Mouse (Mus musculus) intestine, embryonic 15.5 days (tissue): ENCODE results near the gene Cacng7. TPM values are rescaled to one million over a fixed set of nuclear protein-coding genes. Genes with fewer than 3 reads are reported as not detected.
A peak's percentile ranks its signal among the peaks of the same experiment; 100 is the strongest.
"Not testable (repeated sequence)": the region's sequence is repeated elsewhere in the genome, so short reads cannot be mapped to it uniquely, and the experiment has no call there.

Experiments used
- ATAC-seq: fragments of 200-750 bp; cut with Nextera tagmentation; 2 replicates; pipeline ENCODE4 v1.8.0; 2017; ENCODE audit warnings: moderate TSS enrichment, moderate library complexity
- H3K27ac ChIP-seq: fragments of 300-500 bp; sonication (generic); 2 replicates; pipeline ENCODE4 v1.5.1; 2015; ENCODE audit warnings: mild to moderate bottlenecking, inconsistent platforms
- H3K27me3 ChIP-seq: fragments of 300-500 bp; sonication (generic); replicated peaks from 2 replicates; pipeline ENCODE4 v1.6.1; 2015; ENCODE audit warnings: inconsistent platforms
- H3K36me3 ChIP-seq: fragments of 300-500 bp; sonication (generic); 2 replicates; pipeline ENCODE4 v1.6.1; 2015; ENCODE audit warnings: inconsistent platforms
- H3K4me1 ChIP-seq: fragments of 300-500 bp; sonication (generic); replicated peaks from 2 replicates; pipeline ENCODE4 v1.6.1; 2015; ENCODE audit warnings: inconsistent platforms
- H3K4me2 ChIP-seq: fragments of 300-500 bp; sonication (generic); replicated peaks from 2 replicates; pipeline ENCODE4 v1.6.1; 2015; ENCODE audit warnings: mild to moderate bottlenecking, inconsistent platforms
- H3K4me3 ChIP-seq: fragments of 300-500 bp; sonication (generic); replicated peaks from 2 replicates; pipeline ENCODE4 v1.5.1; 2015; ENCODE audit warnings: inconsistent platforms
- H3K9ac ChIP-seq: fragments of 300-500 bp; sonication (generic); 2 replicates; pipeline ENCODE4 v1.6.1; 2015; ENCODE audit warnings: inconsistent platforms
- H3K9me3 ChIP-seq: fragments of 300-500 bp; sonication (generic); 2 replicates; pipeline ENCODE4 v1.6.1; 2016; ENCODE audit warnings: inconsistent platforms
- WGBS: fragments of 180-500 bp; shearing (Covaris S2); methylation state at CpG from one replicate; pipeline ENCODE4 v1.1.7; 2015; 5-methylcytosine and 5-hydroxymethylcytosine counted together
- polyA plus RNA-seq: library from polyadenylated mRNA; unstranded; fragments of >200 nt; fragmentation: Nextera tagmentation; extraction: Ambion mirVana; gene quantifications from 2 replicates; pipeline ENCODE4 v1.2.1, GENCODE M21; 2015

The Cacng7 gene
- polyA plus RNA-seq: 1.2 and 1.8 TPM in 2 replicates

DNA sequence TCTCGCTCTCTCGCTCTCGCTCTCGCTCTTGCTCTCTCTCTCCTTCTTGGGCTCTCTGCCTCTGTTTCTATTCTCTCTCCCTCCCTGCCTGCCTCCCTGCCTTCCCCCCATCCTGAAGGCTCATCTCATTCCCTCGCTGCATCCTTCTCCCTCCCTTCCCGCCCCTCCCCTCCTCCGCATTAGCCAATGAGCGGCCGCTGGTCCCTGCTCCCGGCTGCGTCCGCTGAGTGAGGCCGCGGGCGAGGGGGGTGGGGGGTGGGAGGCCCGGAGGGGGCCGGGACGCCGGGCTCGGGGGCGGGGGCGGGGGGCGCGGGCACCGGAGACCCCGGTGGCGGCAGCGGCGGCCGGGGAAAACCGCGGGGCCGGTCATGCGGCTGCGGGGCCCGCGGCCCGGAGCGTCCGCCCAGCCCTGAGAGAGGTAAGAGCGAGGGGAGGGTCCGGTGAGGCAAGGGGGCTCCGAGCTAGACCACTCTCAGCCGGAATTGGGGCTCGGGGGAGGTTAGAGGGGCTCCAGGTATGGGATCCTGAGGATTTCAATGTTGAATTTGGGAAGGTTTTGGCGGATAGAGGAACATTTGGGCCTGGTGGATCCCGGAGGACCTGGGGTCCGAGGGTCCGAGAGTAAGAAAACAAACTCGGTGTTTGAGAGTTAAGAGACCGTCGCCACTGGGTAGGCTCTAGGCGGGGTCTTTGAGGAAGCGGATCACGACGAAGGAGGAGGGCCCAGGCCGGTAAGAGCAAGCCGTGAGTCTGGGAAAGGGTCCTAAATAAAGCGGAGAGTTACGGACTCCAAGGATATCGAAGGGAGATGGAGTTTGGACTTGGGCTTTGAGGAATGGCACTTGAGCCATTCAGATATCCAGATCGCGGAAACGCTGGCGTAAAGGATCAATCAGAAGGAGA lies at the start of gene Cacng7:
Gene Cacng7 (plus strand): TSS at position 337 of the 903 bp plus-strand sequence.
- Histone ChIP-seq H3K9me3 (no peaks in the 10 kb centered on the region), H3K4me2 (peak within 1 kb of the TSS; percentile 65), H3K4me3 (peak within 1 kb of the TSS; percentile 57), H3K9ac (peak within 1 kb of the TSS; percentile 54), H3K27me3 (peaks cover 6% of the 10 kb centered on the region), H3K36me3 (no peaks in the 10 kb centered on the region), H3K27ac (peak within 1 kb of the TSS; percentile 86), H3K4me1 (0 out of 2 replicates have a peak, but pooled peaks cover 4% of the 10 kb centered on the region)
- peak; percentile 72 for ATAC-seq
- under 1% methylated on average over 62 of the region's 65 CpGs for WGBS

DNA sequence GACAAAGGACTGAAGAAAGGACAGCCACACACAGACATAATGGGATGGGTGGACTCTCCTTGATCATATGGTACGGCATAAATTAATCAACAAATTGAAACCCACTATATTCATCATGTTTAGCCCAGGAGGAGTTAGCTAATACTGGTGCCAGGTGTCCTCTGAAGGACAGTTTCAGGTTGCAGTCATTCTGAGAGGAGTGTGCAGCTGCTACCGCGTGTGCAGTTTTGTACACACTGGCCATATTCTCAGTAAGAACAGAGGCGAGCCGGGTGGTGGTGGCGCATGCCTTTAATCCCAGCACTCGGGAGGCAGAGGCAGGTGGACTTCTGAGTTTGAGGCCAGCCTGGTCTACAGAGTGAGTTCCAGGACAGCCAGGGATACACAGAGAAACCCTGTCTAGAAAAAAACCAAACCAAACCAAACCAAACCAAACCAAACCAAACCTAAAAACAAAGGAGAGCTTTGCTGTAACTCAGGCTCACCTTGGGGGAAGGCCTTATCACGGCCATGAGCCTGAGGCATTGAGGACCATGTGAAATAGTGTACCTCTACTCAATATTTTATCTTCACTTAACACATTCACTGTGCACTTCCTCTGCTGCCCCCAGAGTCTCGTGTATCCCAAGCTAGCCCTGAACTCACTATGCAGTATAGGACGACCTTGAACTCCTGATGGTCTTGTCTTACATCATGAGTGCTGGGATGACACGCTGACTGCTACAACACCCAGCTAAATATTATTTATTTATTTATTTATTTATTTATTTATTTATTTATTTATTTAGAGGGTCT lies 49.5 kb upstream of the Cacng7 start:
- no peak for ATAC-seq
- 88% methylated on average over 11 of the region's 11 CpGs for WGBS
- H3K4me1 ChIP-seq: peaks cover 8% of the 10 kb centered on the region; the same call in 1 of the 2 replicates
- no peaks in the 10 kb centered on the region for H3K27me3 ChIP-seq
- no peaks in the 10 kb centered on the region for H3K9me3 ChIP-seq
- no peak overlapping the region for H3K27ac ChIP-seq
- no peaks in the 10 kb centered on the region for H3K36me3 ChIP-seq
- no peak overlapping the region for H3K4me3 ChIP-seq
- H3K9ac ChIP-seq: no peak overlapping the region
- no peak overlapping the region for H3K4me2 ChIP-seq

DNA sequence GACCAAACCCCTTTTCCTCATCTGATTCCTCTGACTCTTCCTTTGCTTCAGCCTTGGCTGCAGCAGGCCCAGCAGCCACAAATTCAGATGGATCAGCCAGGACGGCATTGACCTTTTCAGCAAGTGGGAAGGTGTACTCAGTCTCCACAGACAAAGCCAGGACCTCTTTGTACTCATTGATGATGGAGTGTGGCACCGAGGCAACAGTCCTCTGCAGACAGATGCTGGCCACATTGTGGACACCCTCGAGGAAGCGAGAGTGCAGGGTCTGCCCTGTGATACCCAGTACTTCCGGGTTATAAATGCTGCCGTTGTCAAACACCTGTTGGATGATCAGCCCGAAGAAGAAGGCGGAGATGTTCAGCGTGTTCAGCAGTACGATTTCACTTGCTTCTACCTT lies 48.2 kb upstream of the Cacng7 start:
- Histone ChIP-seq H3K4me2 (no peak overlapping the region), H3K9me3 (no peaks in the 10 kb centered on the region), H3K9ac (no peak overlapping the region), H3K36me3 (no peaks in the 10 kb centered on the region), H3K4me1 (peaks cover 9% of the 10 kb centered on the region; the same call in 1 of the 2 replicates), H3K27ac (no peak overlapping the region), H3K27me3 (no peaks in the 10 kb centered on the region), H3K4me3 (no peak overlapping the region)
- WGBS: 80% methylated on average over 10 of the region's 10 CpGs
- ATAC-seq: no peak

DNA sequence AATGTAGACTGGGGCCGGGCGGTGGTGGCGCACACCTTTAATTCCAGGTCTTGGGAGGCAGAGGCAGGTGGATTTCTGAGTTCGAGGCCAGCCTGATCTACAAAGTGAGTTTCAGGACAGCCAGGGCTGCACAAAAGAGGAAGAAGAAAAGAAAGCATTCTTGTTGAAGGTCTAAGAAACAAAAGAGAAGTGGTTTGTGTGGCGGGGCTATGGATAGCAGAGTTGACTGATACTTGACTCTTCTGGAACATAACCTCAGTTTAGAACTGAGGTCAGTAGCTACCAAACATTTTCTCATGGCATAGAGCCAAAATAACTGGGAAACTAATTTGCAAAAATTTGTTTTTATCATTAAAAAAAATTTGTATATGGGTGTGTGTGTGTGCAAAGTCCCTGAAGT lies 46.7 kb upstream of the Cacng7 start:
- Histone ChIP-seq H3K27ac (no peak overlapping the region), H3K9ac (no peak overlapping the region), H3K36me3 (no peaks in the 10 kb centered on the region), H3K4me3 (no peak overlapping the region), H3K4me2 (no peak overlapping the region), H3K27me3 (no peaks in the 10 kb centered on the region), H3K4me1 (peaks cover 13% of the 10 kb centered on the region; the same call in 1 of the 2 replicates), H3K9me3 (no peaks in the 10 kb centered on the region)
- no peak for ATAC-seq
- WGBS: 90% methylated on average over 5 of the region's 5 CpGs

DNA sequence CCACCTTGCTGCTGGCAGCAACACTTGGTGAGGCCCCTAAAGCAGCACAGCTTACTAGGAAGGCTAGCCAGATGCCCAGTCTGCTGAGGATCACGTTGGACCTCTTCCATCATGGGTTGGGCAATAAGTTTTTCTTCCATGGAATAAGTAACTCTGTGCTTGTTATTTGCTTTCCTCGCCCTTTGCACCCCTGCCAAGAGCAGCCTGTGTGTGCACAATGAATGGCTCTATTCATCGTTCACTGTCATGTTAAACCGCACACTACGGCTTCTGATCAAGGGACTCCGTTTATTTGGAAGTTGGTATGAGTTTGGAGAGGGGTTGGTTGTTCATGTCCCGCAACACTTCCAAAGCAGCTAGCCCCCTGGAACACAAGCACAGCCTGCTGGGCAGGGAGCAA lies 45.6 kb upstream of the Cacng7 start:
- Histone ChIP-seq H3K9me3 (no peaks in the 10 kb centered on the region), H3K4me3 (no peak overlapping the region), H3K4me1 (peaks cover 15% of the 10 kb centered on the region; the same call in 1 of the 2 replicates), H3K27ac (peak overlapping the region; percentile 17; the same call in 1 of the 2 replicates), H3K9ac (no peak overlapping the region), H3K27me3 (no peaks in the 10 kb centered on the region), H3K4me2 (no peak overlapping the region), H3K36me3 (no peaks in the 10 kb centered on the region)
- peak; percentile 19 for ATAC-seq
- WGBS: 48% methylated on average over 7 of the region's 7 CpGs

DNA sequence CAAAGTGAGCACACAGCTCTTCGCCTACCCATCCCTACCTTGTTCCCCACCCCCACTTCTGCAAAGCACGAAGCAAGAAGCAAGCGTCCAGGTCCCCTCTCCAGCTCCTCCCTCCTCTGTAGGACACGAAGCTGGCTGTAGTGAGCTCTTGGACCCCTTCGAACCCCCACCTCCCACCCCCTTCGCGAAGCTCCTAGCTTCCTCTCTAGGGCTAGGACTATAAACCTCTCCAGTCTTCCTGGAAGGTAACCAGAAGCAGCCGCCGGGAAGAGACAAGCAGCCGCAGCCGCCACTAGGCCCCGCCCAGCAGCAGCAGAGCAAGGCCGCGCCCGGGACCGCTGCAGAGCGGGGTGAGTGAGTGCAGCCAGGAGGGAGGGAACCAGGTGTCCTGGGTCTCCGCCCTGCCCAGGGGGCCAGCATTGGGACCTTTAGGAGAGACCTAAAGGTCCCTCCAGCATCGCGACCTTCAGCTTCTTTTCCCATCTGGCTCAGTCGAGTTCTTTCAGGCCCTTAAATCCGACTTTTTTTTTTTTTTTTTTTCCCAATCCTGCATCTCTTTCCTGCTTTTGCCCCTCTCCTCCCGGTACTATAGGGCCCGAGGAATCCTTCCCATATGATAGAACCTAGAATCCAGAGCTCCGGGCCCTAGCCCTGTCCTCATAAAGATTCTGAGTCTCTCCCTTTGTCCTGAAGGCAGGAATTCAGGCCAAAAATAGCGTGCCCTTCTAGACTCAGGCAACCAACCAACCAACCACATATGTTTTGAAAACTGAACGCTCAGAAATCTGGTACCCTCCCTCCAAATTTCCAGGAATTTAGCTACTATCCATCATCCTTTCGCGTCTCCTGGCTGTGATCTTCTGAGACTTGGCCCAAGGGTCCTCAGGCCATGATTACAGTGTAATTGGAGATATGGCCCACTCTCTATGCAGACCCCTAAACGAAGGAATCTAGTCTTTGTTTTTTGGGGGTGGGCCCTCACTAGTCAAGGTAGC lies 43.5 kb upstream of the Cacng7 start, which contains the start of the genes Myadm and Prkcg:
Gene Myadm (plus strand): TSS at position 105 of the 995 bp plus-strand sequence.
Gene Prkcg (plus strand): TSS at position 204 of the 995 bp plus-strand sequence.
- peak within 1 kb of the TSS; percentile 56 for H3K9ac ChIP-seq
- WGBS: 1% methylated on average over 30 of the region's 30 CpGs
- ATAC-seq: peak; percentile 48
- peak within 1 kb of the TSS; percentile 40 for H3K4me3 ChIP-seq
- peak within 1 kb of the TSS; percentile 74 for H3K4me2 ChIP-seq
- H3K4me1 ChIP-seq: peaks cover 24% of the 10 kb centered on the region; the same call in 1 of the 2 replicates
- H3K9me3 ChIP-seq: no peaks in the 10 kb centered on the region
- H3K27me3 ChIP-seq: no peaks in the 10 kb centered on the region
- H3K36me3 ChIP-seq: no peaks in the 10 kb centered on the region
- H3K27ac ChIP-seq: peak within 1 kb of the TSS; percentile 94

DNA sequence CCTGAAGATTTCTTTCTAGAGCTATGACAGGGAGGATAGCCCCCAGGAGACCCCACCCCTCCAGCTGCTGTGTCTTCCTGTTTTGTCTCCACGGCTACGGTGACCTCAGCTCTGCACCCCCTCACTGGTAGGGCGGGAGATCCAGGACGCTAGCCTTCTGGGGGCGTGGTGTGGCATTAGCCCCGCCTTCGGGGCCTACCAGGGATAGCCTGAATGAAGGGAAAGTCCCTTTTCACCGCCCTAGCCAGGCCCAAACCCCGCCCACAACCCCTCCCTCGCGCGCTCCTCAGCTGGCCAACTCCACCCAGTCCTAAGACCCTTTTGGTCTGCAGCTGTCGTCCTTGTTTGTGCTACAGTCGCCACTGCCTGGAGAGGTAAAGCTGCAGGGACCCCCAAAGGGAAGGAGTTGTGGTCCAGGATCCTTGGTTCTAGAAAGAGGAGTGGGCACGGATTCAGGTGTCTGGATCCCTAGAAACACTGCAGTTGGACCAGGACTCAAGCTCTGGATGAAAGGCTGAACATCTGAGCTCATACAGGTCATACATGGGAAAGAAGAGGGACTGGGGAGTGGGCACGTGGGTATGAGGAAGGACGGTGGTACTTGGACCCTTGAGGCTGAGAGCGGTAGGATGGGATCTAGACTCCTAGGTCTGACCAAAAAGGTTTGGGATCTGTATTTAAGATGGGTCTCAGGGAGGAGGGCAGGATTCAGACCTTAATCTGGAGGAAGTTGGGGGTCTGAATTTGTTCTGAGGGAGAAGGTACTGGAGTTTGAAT lies 42.3 kb upstream of the Cacng7 start:
- Histone ChIP-seq H3K4me3 (peak overlapping the region; percentile 40), H3K27me3 (no peaks in the 10 kb centered on the region), H3K9me3 (no peaks in the 10 kb centered on the region), H3K9ac (peak overlapping the region; percentile 56), H3K36me3 (0 out of 2 replicates have a peak, but pooled peaks cover 3% of the 10 kb centered on the region), H3K4me2 (peak overlapping the region; percentile 74), H3K4me1 (peaks cover 29% of the 10 kb centered on the region; the same call in 1 of the 2 replicates), H3K27ac (peak overlapping the region; percentile 94)
- peak; percentile 80 for ATAC-seq
- under 1% methylated on average over 18 of the region's 18 CpGs for WGBS

DNA sequence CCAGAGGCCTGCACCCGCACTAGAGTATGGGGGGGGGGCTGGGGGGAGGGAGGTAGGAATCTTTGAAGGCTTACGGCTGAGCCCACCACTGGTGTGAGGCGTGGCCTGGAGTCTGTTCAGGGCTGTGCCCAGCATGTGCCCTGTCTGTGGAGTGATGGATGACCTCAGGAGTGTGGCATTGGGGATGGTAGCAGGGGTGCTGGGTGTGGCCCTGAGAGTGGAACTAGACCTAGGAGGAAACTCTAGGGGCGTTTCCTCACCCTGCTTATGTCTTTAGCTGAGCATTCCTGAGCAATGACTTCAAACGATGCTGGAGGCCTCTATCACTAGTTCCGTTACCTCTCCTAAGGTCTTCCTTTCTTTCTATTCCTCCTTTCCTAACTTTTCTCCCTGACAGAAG lies 41.6 kb upstream of the Cacng7 start:
- Histone ChIP-seq H3K9me3 (no peaks in the 10 kb centered on the region), H3K4me1 (peaks cover 35% of the 10 kb centered on the region), H3K27me3 (no peaks in the 10 kb centered on the region), H3K4me3 (peak overlapping the region; percentile 40), H3K27ac (peak overlapping the region; percentile 94), H3K4me2 (peak overlapping the region; percentile 74), H3K36me3 (0 out of 2 replicates have a peak, but pooled peaks cover 3% of the 10 kb centered on the region), H3K9ac (peak overlapping the region; percentile 45)
- 15% methylated on average over 6 of the region's 6 CpGs for WGBS
- ATAC-seq: peak; percentile 2; the same call in 1 of the 2 replicates

DNA sequence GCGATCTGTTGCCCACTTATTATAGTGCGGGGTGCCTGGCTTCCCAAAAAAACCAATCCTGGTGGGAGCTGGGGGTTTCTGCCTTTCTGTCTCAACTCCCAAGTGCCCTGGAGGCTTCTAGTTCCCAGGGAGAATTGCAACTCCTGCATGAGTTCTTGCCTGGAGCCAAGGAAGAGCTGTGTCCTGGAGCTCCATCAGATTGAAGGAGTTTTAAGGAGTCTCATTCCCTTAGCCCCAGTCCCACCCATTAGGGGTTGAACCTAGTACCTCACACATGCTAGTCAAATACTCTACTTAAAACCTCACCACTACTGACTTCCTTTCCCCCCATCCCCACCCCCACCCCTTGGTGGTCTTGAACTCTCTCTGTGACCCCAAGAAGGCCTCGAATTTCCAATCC lies 41.0 kb upstream of the Cacng7 start:
- Histone ChIP-seq H3K36me3 (peaks cover 5% of the 10 kb centered on the region; the same call in 1 of the 2 replicates), H3K9me3 (no peaks in the 10 kb centered on the region), H3K4me2 (peak overlapping the region; percentile 74), H3K27ac (peak overlapping the region; percentile 94), H3K27me3 (no peaks in the 10 kb centered on the region), H3K4me1 (peaks cover 36% of the 10 kb centered on the region), H3K9ac (peak overlapping the region; percentile 45; the same call in 1 of the 2 replicates), H3K4me3 (peak overlapping the region; percentile 40)
- no peak for ATAC-seq
- WGBS: 57% methylated on average over 3 of the region's 3 CpGs

DNA sequence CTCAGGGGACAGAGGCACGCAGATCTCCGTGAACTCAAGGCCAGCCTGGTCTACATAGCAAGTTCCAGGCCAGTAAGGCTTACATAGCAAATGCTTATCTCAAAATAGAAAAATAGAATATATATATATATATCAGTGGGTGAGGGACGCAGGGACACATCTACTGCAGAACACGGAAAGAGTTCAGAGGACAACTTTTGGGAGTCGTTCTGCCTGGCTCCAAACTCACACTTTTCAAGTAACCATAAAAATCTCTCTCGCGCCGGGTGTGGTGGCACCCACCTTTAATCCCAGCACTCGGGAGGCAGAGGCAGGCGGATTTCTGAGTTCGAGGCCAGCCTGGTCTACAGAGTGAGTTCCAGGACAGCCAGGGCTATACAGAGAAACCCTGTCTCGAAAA lies 40.5 kb upstream of the Cacng7 start:
- WGBS: 51% methylated on average over 12 of the region's 12 CpGs
- H3K4me2 ChIP-seq: peak overlapping the region; percentile 74
- peak overlapping the region; percentile 40 for H3K4me3 ChIP-seq
- not testable (repeated sequence) for H3K27me3 ChIP-seq, H3K9ac ChIP-seq, H3K9me3 ChIP-seq, H3K36me3 ChIP-seq, ATAC-seq
- H3K27ac ChIP-seq: peak overlapping the region; percentile 94
- H3K4me1 ChIP-seq: peaks cover 32% of the 10 kb centered on the region
